Mouse (Mus musculus): ENCODE data around the gene Tmem129. TPM values are rescaled to one million over a fixed set of nuclear protein-coding genes. Genes with fewer than 3 reads are reported as not detected.

Gene Tmem129
- total RNA-seq, 4 experiments from 2014 or later, result 9.2 to 11.3 (median 10.1) TPM

DNA sequence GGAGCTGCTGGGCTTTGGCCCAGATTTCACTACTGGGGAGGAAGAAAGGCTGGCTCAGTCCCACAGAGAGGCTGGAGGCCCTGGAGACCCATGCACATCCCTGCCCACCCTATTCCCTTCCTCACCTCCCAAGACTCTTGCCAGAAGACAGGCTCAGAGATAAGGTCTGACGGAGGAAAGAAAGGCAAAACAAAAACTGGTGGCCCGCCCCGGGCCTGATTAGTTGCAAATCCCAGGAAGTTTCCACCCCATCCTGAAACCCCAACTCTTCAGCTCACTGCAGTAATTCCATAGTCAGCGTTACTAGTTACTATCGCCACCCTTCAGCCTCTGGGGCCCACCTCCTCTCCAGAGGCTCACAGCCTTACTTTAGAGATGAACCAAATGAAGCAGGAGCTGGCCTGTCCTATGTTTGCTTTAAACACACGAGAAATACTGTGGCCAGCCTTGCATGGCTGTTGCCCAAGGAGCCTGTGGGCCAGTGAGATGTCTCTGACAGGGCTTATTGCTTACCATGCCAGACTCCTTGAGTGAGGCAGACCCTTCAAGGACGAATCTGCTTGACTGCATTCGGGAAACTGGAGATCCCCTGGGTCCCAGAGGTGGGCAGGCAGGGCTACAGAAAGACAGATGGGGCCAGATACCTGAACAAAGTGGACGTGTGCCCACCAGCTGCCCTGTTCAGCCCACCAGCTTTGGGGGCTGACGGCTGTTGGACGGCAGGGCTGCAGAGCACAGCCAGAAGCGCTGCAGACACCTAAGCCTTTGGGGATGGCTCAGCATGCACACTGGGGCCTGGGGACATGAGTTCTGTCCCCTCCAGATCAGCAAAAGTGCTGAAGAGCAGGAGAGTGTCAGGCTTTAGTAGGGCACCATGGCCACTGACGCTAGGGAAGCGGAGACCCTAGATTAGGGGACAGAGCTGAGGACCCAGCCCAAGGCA, 30.3 kb upstream of the Tmem129 start:
- no peak for DNase-seq (ENCODE audit: low spot score in 2 of 2)

DNA sequence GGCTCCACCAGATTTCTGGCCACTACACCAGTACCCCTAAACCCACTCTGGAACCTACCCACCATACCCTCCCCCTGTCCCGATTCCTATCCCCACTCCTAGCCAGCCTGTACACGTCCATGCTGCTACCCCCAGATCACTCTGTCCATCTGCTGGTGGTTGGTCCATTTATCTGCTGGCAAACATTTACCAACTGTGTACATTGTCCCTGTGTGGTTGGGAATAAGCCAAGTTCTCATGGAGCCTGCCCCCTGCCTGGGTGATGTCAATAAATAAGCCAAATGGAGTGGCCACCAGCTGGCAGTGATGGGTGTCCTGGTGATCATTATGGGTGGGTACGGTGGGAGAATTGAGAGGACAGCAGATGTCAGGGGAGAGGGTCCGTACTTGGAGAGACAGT, 28.9 kb upstream of the Tmem129 start:
- no peak for DNase-seq (ENCODE audit: low spot score in 2 of 2)

DNA sequence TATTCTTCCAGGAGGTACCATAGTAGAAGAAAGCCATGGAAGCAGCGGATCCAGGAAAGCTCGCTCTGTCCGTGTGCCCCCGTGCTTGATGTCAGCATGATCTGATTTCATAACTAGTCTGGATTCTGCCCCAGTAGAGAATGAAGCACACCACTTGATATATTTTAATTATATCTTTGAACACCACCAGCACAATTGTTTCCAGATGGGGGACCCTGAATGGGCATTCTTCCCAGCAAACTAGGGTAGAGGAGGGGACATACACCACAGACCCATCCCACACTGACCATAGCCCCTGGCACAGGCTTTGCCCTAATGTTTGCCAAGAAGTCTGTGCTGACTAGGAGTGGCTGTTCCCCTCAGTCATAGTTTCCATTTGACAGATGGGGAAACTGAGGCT, 26.7 kb upstream of the Tmem129 start:
- no peak for DNase-seq (ENCODE audit: low spot score in 2 of 2)

DNA sequence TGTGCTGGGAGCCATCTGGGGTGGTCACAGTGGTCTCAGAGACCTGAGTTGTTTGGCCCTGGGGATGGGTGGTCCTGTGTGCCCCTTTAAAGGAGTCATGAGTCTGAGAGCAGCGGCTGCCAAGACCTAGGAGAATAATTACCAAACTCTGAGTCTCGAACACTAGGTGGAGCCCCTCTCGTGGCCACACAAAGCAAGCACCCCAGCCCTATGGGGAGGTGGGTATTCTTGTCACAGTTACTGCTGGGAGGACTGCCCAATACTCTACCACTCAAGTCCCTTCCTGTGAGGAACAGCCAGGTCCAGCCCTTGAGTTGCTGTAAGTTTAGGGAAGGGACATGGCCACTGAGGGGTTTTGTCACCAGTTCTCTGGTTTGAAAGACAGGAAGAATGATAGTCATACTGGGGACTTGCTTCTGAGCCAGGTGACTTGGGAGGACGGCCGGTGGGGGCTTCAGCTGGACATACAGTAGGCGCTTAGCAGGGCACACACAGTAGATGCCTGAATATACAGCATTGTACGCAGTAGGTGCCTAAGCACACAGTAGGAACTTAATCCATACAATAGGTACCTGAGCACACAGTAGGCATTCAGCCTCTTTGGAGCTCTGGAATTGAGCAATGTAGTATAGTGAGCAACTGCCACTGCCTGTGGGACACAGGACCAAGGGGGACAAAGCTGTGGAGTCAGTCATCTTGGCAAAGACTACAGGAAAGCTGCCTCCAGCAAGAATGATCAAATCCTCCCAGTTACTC, 25.9 kb upstream of the Tmem129 start:
- no peak for DNase-seq (ENCODE audit: low spot score in 2 of 2)

DNA sequence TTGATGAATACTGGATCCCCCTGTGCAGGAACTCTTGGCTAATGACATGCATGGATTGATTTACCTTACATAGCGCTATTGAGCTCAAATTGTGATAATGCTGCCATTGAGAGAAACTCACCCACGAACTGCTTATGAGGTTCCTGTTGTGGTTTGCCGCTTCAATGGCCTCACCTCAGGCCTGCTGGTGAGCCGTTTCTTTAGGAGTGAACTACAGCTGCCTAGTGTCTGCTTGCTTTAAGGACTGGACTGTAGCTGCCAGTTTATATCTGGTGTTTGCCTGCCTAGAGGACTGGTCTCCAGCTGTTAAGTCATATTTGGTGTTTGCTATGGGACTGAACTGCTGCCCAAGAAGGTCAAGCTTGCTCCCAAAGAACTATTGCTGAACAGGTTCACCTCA, 24.7 kb upstream of the Tmem129 start:
- DNase-seq (ENCODE audit: low spot score in 2 of 2), result no peak

DNA sequence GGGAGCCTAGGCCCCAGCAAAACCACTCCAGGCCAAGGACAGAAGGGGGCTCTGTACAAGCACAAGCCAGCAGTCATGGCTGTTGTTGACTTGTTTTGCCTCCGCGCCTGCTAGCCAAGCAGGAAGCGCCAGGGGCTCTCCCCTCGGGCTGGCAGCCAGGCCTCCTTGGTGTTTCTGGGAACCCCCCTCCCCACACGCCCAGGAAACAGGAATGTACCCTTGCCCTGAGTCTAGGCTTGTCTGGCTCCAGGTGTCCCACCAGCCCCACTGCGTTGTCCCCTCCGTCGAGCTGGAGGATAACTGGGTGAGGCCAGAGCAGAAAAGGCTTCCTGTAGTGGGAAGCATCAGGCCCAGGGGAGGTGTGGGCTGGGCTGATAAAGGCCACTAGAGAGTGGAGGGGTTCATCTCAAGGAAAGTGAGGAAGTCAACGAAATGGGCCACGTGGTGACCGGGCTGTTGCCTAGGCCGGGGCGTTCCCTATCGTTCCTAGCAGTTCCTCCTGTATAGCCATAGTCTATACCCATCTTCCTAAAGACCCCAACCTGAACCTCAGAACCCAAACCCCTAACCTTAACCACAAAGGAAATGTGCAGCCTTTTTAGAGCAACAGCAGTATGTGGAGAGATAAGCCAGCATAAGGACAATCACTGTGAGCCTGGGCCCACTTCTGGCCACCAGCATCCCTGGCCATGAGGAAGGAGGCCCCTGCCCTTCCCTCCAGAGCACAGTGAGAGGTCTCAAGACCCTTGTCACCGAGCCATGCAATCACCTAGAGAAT, 23.6 kb upstream of the Tmem129 start:
- no peak for DNase-seq (ENCODE audit: low spot score in 2 of 2)

DNA sequence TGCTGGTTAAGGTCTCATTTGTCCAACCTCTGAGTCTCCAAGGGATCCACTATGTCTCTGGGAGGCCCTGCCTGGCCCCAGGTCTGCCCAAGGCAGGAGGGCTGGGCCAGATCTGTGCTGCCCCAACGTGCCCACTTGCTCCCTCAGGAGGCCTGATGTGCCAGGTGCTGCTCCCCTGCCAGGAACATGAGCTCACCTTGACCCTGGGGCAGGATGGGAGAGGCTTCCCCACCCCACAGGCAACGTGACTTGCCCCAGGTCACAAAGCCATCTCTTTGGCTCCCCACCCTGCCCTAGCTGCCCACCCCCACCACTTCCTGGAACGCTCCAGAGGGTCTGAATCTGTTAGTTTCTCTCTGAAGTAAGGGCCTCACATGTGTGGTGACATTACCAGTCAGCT, 22.8 kb upstream of the Tmem129 start:
- DNase-seq (ENCODE audit: low spot score in 2 of 2), result no peak

DNA sequence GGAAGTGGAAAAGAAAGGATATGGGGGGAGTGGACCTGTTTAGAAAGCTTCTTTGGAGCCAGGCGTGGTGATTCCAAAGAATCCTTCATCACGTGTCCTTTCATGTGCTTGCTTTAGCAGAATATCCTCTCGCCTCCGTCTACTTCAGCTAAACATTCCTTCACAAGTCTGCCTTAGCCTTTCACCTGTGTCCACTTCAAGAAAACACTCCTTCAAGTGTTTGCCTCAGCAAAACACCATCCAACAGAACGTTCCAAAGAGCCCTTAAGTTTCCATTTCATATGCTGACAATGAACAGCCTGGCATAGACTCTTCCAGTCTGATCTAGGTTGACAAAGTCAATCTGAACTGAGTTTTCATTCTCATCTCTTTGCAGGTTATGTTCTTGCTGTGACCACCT, 20.0 kb upstream of the Tmem129 start:
- DNase-seq (ENCODE audit: low spot score in 2 of 2), result no peak

DNA sequence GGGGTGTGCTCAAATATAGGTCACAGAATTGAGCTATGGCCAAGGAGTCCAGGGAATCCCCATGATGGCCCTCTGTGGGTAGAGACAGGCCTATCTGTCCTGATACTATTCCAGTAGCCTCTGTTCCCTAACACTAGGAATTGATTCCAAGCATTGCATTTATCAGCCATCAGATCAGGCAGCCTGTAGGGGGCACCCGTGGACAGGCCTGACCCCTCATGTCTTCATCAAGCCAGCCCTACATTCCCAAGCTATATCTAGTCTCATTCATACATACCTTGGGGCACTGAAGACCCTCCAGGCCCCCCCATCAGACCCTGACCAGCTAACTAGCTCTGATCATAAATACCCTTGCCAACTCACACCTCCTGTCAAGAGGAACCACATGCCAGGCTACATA, 17.7 kb upstream of the Tmem129 start:
- no peak for DNase-seq (ENCODE audit: low spot score in 2 of 2)

DNA sequence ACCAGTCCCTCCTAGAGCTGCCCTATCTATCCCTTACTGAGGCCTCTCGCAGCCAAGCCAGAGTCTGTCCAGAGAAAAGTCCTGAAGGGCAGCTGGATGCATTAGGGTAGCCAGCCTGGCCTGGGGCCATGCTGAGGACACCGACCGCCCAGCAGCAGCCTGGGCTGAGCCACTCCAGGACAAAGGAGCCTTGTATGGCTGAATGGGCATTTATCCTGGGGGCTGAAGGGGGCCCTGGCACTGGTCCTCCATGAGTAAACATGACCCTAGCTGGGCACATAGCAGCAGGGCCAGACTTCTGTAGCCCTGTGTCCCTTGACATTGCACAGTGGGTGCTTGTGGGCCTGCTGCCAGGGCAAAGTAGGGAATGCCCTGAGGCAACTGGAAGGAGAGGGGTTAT, 16.2 kb upstream of the Tmem129 start:
- DNase-seq (ENCODE audit: low spot score in 2 of 2), result no peak

DNA sequence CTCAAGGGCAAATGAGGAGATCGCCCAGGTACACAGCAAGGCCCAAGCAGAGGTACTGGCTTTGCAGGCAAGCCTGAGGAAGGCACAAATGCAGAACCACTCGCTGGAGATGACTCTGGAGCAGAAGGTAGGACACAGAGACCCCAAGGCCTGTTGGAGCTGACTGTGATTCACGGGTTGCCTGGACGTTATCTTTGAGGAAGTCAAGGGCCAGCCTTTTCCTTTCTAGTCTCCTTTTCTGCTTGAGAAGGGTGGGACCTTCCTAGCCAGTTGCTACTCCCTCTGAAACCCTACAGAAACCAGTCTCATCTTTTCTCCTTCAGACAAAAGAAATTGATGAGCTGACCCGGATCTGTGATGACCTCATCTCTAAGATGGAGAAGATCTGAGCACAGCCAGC, 13.4 kb upstream of the Tmem129 start:
- DNase-seq (ENCODE audit: low spot score in 2 of 2), result no peak

DNA sequence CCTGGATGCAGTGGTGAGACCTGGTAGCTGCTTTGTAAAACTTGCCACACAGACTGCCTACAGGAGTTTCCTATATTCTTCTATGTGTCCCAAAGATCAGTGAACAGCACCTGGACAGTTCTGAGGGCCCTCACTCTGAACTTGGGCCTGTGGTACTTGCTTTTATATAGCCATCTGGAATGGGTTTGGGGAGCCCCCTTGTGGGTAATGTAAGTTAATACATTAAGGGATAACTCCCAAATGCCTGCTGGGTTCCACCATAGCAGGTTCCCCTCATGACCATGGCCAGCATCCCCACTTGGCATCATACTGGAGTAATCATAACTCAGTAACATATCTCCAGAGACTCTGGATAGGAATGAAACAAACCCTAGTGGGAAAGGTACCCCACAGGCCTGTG, 10.0 kb upstream of the Tmem129 start:
- no peak for DNase-seq (ENCODE audit: low spot score in 2 of 2)

DNA sequence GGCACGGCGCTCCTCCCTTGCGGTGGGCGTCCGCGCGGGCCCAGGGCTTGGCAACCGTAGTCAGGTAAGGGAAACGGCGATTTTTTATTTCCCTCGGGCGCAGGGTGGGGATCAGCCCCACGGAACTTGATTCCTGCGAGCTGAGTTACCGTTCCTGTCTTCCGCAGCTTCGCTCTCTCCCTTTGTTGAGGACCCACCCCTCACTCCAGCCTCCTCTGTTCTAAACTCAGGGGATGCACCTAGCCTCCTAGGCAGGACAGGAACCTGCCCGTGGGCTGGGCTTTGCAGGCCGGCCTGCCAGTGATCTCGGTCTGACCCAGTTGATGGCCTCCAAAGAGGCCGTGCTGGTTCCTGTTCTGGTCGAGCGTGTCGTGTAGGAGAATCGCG, 441 bp upstream of the Tmem129 start:
- DNase-seq (ENCODE audit: low spot score in 2 of 2), result no peak

DNA sequence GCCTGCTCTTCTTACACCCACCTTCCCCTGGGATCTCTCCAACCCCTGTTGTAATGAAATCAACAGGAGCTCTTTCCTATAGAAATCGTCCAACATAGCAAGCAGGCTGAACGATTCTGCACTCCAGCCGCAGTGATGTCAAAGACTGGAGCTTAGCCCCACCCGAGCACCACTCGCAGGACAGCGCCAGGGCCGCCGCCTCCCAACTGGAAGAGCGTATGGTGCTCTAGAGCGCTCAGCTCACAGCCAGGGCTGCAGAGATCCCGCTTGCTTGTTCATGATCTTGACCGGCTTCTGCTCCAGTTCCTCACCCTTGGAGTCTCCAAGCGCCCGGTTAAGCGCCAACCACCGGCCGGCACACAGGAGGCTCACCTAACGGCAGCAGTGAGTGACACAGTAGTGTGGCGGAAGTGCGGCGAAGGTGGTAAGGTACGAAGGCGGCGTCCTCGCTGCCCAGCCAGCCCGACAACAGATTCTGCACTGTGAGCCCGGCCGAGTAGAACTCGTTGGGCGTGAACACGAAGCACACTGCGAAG, 897 bp downstream of the Tmem129 start:
- no peak for DNase-seq (ENCODE audit: low spot score in 2 of 2)

DNA sequence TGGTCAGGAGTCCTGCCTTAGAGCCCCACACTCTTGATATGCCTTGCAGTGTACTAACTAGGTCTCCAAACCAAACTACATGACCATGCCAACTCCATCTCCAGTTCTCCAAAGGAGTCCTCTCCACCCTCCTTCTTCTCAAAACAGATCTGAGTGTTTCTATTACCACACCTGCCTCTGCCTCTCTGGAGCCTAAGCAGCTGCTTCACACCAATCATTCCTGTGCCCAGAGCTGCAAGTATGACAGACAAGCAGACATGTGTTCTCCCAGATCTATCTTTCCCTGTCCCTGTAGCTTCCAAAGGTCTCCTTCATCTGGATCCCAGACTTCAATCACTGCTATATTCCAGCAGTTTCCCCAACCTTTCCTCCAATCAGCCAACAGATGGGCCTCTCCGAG, 1.5 kb downstream of the Tmem129 start:
- DNase-seq (ENCODE audit: low spot score in 2 of 2), result no peak

DNA sequence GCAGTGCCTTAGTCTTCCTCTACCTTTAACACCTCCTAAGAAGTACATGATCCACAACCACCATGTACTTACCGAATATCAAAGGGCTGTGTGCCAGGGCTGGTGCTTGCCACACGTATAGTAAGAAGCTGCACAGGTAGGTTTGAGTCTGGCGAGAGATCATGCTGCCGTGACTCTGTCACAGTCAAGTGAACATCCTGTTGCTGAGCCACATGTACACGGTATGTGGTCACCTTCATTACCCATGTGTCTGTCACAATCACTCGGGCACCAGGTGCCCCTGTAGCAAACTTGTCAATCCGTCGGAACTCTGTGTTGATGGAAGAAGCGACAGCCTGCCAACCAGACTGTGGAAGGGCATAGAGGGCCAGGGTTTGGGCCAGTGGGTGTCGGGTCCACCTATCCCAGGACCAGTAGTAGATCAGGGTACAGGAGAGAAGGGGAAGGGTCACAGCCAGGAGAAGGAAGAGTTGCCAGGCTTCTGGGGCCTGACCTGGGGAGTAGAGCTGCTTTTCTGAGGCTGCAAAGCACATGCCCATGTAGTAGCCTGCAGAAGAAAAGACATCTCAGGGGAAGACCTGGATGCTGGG, 2.9 kb downstream of the Tmem129 start:
- peak in 1 of 2 experiments; percentile 5 for DNase-seq (ENCODE audit: low spot score in 2 of 2)

DNA sequence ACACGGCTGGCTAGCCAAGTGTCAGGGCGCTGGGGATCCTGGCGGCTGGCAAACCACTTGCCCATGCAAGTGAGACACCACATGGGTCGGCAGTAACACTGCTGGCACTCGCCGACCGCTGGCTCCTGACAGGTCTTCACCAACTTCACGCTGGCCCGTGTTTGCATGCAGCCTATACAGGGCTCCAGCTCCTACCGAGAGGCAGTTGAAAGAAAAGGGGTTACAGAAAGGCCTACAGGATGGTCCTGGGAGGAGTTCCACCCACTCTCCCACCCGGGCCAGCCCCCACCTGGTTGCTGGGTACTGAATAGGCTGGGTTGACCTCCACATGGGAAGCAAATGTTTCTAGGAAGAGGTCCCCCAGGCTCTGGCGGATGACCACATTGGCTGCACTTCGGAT, 3.8 kb downstream of the Tmem129 start:
- no peak for DNase-seq (ENCODE audit: low spot score in 2 of 2)

DNA sequence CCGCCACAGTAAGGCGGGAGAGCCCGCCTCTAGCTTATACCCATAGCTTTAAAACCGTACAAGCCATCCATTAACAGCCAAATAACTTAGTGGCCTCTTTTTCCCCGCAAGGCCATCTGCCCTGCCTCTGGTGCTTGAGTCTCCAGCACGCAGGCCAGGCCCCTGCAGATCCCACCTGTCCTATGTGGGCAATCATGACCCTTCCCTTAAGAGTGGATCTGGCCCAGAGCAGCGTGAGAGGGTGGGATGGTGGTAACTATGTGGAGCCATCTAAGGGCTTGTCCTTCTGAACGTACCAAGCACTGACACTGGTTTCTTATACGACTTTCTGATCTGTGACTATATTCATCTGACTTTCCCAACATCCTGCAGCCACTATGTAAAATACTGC, 5.4 kb downstream of the Tmem129 start:
- DNase-seq (ENCODE audit: low spot score in 2 of 2), result no peak

DNA sequence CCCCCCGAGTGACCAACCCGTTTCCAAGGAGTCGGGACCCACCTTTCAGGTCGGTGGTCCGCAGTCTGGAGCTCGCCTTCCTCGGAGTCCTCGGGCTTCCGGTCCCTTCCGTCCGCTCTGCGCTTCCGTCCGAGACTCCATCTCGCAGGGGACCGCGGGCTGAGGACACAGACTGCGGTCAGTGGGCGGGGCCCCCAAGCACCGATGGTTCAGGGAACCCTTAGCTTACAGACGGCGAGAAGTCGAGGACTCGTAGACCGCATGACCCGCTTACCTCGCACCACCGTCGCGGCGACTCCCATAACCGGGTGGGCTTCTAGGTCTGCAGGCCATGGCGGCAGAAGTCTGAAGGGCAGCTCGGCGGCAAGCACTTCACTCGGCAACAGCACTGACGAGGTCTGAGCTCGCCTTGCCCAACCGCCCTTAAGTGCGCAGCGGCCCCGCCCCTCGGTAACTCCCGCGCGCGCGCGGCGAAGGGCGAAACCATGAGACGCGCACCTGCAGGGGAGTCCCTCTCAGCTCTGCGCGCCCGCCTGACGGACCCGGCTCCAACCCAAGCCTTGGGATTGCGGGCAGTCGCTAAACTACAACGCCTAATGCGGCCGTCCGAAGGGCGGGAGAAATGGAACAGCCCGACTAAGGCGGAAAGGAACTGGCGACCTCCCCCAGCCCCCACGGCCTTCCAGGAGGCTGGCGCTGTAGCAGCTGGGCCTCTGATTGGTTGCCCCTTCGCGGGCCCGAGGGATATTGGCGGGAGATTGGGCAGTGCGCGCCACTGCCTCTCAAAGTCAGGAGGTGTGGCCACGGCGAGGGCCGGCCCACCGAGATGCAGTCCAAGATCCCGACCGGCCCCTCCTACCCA, 6.1 kb downstream of the Tmem129 start, which contains the start of gene Slbp:
Gene Slbp, minus strand, starts transcription at position 654 of the 862 bp plus-strand sequence.
- peak; percentile 91 to 96 for DNase-seq (ENCODE audit: low spot score in 2 of 2)

DNA sequence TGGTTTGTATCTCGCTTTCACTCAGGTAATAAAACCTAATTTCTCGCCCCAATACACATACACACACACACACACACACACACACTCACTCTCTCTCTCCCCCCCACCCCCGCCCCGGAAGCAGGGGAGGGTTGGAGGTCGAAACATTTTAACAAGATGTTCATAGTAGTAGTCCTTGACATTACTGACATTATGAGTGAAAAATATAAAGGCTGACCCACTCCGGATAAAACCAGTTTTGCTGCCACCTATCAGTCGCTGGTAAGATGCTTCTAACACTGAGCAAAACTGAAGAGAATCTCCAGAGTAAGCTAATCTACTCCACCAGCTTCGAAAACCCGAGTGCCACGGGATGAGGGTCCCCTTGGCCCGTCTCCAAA, 6.7 kb downstream of the Tmem129 start:
- no peak for DNase-seq (ENCODE audit: low spot score in 2 of 2)
